Mouse (Mus musculus) adrenal gland, postnatal 25 days (tissue): ENCODE measurements at regions not wholly inside any gene's neighbourhood (a gene's known extent, or its start where the extent isn't known, plus 50 kb on each side); places are given as distances from the start of the nearest gene placed in this dataset.
A peak's percentile ranks its signal among the peaks of the same experiment; 100 is the strongest.

Experiments
- DNase-seq: peaks from one replicate; pipeline ENCODE4 v3.0.0; 2021; ENCODE audit warnings: mixed read lengths

DNA sequence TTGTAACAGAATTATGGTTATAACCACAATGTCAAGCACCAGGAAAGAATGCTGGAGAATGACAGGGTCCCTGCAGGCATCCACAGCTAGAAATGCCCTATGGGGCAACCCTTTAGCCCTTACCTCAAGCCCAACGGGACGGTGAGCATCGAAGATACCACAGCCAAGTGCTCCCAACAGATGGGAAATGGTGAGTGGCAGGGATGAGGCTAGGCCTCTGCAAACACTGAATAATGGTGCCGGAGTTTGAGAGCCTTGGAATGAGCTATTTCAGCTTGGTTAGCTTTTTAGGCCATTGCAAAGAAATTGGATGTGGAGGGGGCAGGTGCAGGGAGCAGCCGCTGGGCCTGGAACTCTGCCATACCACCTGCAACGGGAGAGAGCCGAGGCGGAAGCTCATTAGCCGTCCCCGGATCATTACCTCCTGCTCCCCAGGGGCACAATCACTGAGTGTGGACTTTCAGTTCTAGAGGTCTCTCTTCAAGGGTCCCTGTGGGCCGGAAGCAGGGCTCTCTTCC is 117.9 kb downstream of the Usp31 start:
- DNase-seq = peak; percentile 4

DNA sequence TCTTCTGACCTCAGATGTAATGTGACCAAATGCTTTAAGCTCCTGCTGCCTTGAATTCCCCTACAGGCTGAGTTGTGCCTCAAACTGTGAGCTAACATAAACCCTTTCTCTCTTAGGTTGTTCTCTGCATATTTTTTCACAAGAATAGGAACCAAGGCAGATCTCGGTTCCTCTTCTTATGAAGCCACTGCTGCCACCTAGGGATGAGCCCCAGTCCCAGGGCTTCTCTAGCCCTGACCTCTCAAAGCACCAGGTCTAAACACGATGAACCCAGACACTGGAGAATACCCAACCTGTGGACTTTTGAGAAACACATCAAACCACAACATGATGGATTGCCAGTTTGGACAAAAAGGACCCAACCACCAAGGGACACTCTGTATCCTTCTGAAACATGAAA is 119.3 kb downstream of the Usp31 start:
- no peak for DNase-seq

DNA sequence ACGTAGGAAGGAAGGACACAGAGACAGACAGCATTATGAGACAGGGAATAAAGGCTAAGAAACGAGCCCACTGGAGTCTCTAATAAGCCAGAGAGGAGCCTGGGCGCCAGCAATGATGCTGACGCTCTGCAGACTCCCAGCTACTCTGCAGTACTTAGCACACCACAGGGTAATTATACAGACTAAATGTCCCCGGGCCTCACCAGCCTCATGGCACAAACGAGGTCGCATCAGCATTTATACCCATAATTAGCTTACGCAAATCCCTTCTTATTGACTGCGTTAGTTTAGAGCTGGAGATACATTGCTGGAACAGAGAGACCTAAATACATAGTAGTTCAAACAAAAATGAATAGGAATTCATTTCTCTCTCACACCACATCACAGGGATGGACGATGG is 121.3 kb downstream of the Usp31 start:
- no peak for DNase-seq

GRCm38 (mm10) chr7:121579497-121579896 is 127.6 kb downstream of the Usp31 start:
- no peak for DNase-seq

DNA sequence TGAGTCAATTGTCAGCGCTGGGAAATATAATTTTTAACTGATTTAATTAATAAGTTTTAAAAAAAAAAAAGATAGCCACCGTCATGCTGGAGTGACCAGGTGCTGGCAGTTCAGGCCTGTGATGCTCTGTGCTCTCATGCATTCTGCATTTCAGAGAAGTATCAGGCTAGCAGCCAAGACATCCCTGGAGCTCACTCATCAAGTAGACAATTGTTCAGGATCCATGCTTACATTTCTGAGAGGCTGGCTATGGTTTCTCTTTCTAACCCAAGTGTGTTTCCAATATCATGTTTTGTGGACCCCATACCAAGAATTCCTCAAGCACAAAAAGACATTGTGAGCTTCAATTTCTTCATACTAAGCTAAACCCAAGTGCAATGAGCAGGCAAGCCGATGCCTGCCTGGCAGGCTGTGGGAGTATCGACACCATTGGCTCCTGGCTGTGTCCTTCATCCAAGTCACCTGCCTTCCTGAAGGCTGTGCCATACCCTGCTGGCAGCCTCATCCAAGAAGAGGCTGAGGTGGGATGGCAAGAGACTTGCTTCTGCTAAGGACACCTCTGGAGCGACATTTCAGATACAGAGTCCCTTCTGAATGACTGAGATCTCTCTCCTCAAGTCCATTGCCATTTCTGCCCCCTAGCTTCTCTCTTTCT is 134.2 kb downstream of the Usp31 start:
- no peak for DNase-seq

DNA sequence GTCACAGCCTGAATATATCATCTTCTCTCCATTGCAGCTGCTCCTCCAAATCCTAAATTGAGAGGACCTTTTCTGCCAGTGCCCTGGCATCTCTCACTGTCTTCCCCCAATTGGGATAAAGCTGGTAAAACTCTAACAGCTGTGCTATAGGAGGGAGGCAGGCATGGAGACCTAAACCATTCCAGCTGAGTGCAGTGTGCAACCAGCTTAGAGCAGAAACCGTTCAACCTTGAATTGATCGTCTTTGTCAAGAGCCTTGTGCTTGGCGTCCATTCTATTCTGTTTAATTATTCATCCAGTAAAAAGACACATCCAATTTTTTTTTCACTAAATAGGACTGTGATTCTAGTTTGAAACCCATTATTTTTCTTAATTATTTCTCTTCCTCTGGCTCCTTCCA is 135.3 kb downstream of the Usp31 start:
- DNase-seq = no peak

- no peak for DNase-seq
Measured at GRCm38 (mm10) chr7:121571292-121571691, 135.8 kb downstream of the Usp31 start.

- no peak for DNase-seq
Measured at GRCm38 (mm10) chr7:121569248-121569647, 137.8 kb downstream of the Usp31 start.

- no peak for DNase-seq
Measured at GRCm38 (mm10) chr7:121568064-121568463, 139.0 kb downstream of the Usp31 start.

- DNase-seq = no peak
Measured at GRCm38 (mm10) chr7:121563526-121563925, 143.5 kb downstream of the Usp31 start.

GRCm38 (mm10) chr7:121555420-121555819 is 151.6 kb downstream of the Usp31 start:
- DNase-seq = no peak
